Mouse (Mus musculus) skeletal muscle tissue, adult 2 months (tissue): Measurements from ENCODE around the gene Ppp1r36.
A peak's percentile ranks its signal among the peaks of the same experiment; 100 is the strongest.
"Not testable (repeated sequence)": the region's sequence is repeated elsewhere in the genome, so short reads cannot be mapped to it uniquely, and the experiment has no call there.

Source experiments
- DNase-seq: peaks from one replicate; pipeline ENCODE4 v3.0.0-alpha.2; 2012; ENCODE audit warnings: low read depth, low spot score

Gene Ppp1r36

GRCm38 (mm10) chr12:76448127-76448526 is 30.8 kb downstream of the Ppp1r36 start:
- no peak for DNase-seq

- no peak for DNase-seq
These were observed 34.9 kb downstream of the Ppp1r36 start for GRCm38 (mm10) chr12:76452203-76452602.

GRCm38 (mm10) chr12:76458445-76458844 is 41.1 kb downstream of the Ppp1r36 start:
- DNase-seq: not testable (repeated sequence)

GRCm38 (mm10) chr12:76459032-76459431 is 41.7 kb downstream of the Ppp1r36 start:
- no peak for DNase-seq

- DNase-seq: no peak
These were observed 46.1 kb downstream of the Ppp1r36 start for GRCm38 (mm10) chr12:76463391-76463790.

GRCm38 (mm10) chr12:76464651-76465252 is 47.4 kb downstream of the Ppp1r36 start:
- no peak for DNase-seq

GRCm38 (mm10) chr12:76466651-76467050 is 49.3 kb downstream of the Ppp1r36 start:
- peak; percentile 54 for DNase-seq

- DNase-seq: no peak
These were observed 49.9 kb downstream of the Ppp1r36 start for GRCm38 (mm10) chr12:76467256-76467655.

GRCm38 (mm10) chr12:76472046-76472445 is 54.7 kb downstream of the Ppp1r36 start:
- peak; percentile 53 for DNase-seq

- no peak for DNase-seq
These were observed 56.4 kb downstream of the Ppp1r36 start for GRCm38 (mm10) chr12:76473562-76474245.

GRCm38 (mm10) chr12:76474246-76474583 is 56.9 kb downstream of the Ppp1r36 start:
- DNase-seq: no peak

- DNase-seq: no peak
These were observed 57.5 kb downstream of the Ppp1r36 start for GRCm38 (mm10) chr12:76474802-76475201.

- no peak for DNase-seq
These were observed 58.8 kb downstream of the Ppp1r36 start for GRCm38 (mm10) chr12:76476146-76476545.

- peak; percentile 45 for DNase-seq
These were observed 61.1 kb downstream of the Ppp1r36 start for GRCm38 (mm10) chr12:76478309-76479023.

- DNase-seq: no peak
These were observed 61.8 kb downstream of the Ppp1r36 start for GRCm38 (mm10) chr12:76479174-76479573.

GRCm38 (mm10) chr12:76479836-76480495 is 62.6 kb downstream of the Ppp1r36 start:
- peak; percentile 39 for DNase-seq

- DNase-seq: no peak
These were observed 65.1 kb downstream of the Ppp1r36 start for GRCm38 (mm10) chr12:76482446-76482845.

GRCm38 (mm10) chr12:76482948-76483347 is 65.6 kb downstream of the Ppp1r36 start:
- DNase-seq: no peak

- no peak for DNase-seq
These were observed 67.5 kb downstream of the Ppp1r36 start for GRCm38 (mm10) chr12:76484881-76485280.

- no peak for DNase-seq
These were observed 68.0 kb downstream of the Ppp1r36 start for GRCm38 (mm10) chr12:76485381-76485780.

GRCm38 (mm10) chr12:76486943-76487342 is 69.6 kb downstream of the Ppp1r36 start:
- no peak for DNase-seq
